Mouse (Mus musculus) layer of hippocampus, postnatal 25 days (tissue): ENCODE measurements at regions not wholly inside any gene's neighbourhood (a gene's known extent, or its start where the extent isn't known, plus 50 kb on each side); places are given as distances from the start of the nearest gene placed in this dataset.

Experiments
- DNase-seq, 2 experiments: peaks; one replicate each; pipeline ENCODE4 v3.0.0; 2022; ENCODE audit warnings: mixed read lengths in 2 of 2, low spot score in 1 of 2; ENCODE audit errors: extremely low spot score in 1 of 2

GRCm38 (mm10) chr1:7586409-7586808, 2778.7 kb downstream of the Gm37988 start:
- DNase-seq = no peak

DNA sequence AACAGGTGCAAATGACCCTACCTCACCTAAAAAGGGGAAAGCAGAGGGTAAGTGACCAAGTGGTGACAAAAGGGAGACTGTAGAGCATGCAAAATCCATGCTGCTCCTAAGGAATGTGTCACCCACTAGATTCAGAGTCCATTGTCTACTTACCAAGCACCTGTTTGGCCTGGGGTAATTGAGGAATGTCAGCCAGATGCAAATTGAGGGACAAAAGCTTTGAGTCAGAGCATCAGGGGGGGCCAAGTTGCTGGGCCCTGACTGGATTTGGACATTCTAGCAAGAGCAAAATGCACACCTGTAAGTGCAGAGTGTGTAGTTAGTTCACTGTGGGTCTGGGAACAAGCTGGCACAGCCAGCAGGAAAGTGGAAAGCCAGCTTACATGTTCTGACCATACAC, 2783.6 kb downstream of the Gm37988 start:
- no peak for DNase-seq
